Mouse (Mus musculus): ENCODE data around the gene Zbtb46. TPM values are rescaled to one million over a fixed set of nuclear protein-coding genes. Genes with fewer than 3 reads are reported as not detected.

Gene Zbtb46
- polyA plus RNA-seq, 1 experiment from 2014 or later: 8.3 TPM

- Histone ChIP-seq H3K27ac (no peak overlapping the region), H3K4me1 (replicated peaks) (no peaks in the 10 kb centered on the region), H3K9me3 (no peaks in the 10 kb centered on the region), H3K4me2 (no peak overlapping the region), H3K4me3 (replicated peaks) (no peak overlapping the region), H3K27me3 (no peaks in the 10 kb centered on the region), H3K9ac (replicated peaks) (no peak overlapping the region), H3K36me3 (peaks cover 12% of the 10 kb centered on the region)
- no peak for ATAC-seq (ENCODE audit: insufficient number of reproducible peaks, insufficient read depth, low FRiP score, low TSS enrichment, low read depth)
- WGBS: 90% methylated on average over 3 of the region's 3 CpGs
Measured at GRCm38 (mm10) chr2:181394086-181394485, 65.1 kb downstream of the Zbtb46 start.

- H3K27ac ChIP-seq: no peak overlapping the region
- no peaks in the 10 kb centered on the region for H3K27me3 ChIP-seq
- 38% methylated on average over 4 of the region's 4 CpGs for WGBS
- H3K4me2 ChIP-seq: no peak overlapping the region
- no peaks in the 10 kb centered on the region for H3K4me1 ChIP-seq (replicated peaks)
- no peaks in the 10 kb centered on the region for H3K9me3 ChIP-seq
- no peak for ATAC-seq (ENCODE audit: insufficient number of reproducible peaks, insufficient read depth, low FRiP score, low TSS enrichment, low read depth)
- H3K36me3 ChIP-seq: peaks cover 12% of the 10 kb centered on the region
- no peak overlapping the region for H3K9ac ChIP-seq (replicated peaks)
- no peak overlapping the region for H3K4me3 ChIP-seq (replicated peaks)
Measured at GRCm38 (mm10) chr2:181392600-181393213, 66.5 kb downstream of the Zbtb46 start.

GRCm38 (mm10) chr2:181391541-181391940 is 67.7 kb downstream of the Zbtb46 start:
- Histone ChIP-seq H3K4me1 (replicated peaks) (no peaks in the 10 kb centered on the region), H3K36me3 (peaks cover 24% of the 10 kb centered on the region), H3K27me3 (no peaks in the 10 kb centered on the region), H3K27ac (no peak overlapping the region), H3K4me2 (no peak overlapping the region), H3K4me3 (replicated peaks) (no peak overlapping the region), H3K9me3 (no peaks in the 10 kb centered on the region), H3K9ac (replicated peaks) (no peak overlapping the region)
- 75% methylated on average over 2 of the region's 2 CpGs for WGBS
- ATAC-seq (ENCODE audit: insufficient number of reproducible peaks, insufficient read depth, low FRiP score, low TSS enrichment, low read depth): no peak

- Histone ChIP-seq H3K4me2 (no peak overlapping the region), H3K27ac (no peak overlapping the region), H3K9me3 (no peaks in the 10 kb centered on the region), H3K27me3 (no peaks in the 10 kb centered on the region), H3K36me3 (peaks cover 29% of the 10 kb centered on the region), H3K9ac (replicated peaks) (no peak overlapping the region), H3K4me1 (replicated peaks) (no peaks in the 10 kb centered on the region), H3K4me3 (replicated peaks) (no peak overlapping the region)
- ATAC-seq (ENCODE audit: insufficient number of reproducible peaks, insufficient read depth, low FRiP score, low TSS enrichment, low read depth): peak; percentile 19; the same call in 1 of the 2 replicates
- 88% methylated on average over 15 of the region's 15 CpGs for WGBS
Measured at GRCm38 (mm10) chr2:181391022-181391421, 68.2 kb downstream of the Zbtb46 start.

GRCm38 (mm10) chr2:181390136-181390870 is 68.9 kb downstream of the Zbtb46 start:
- Histone ChIP-seq H3K9me3 (no peaks in the 10 kb centered on the region), H3K4me2 (no peak overlapping the region), H3K36me3 (peaks cover 36% of the 10 kb centered on the region), H3K4me3 (replicated peaks) (no peak overlapping the region), H3K4me1 (replicated peaks) (no peaks in the 10 kb centered on the region), H3K9ac (replicated peaks) (no peak overlapping the region), H3K27ac (no peak overlapping the region), H3K27me3 (no peaks in the 10 kb centered on the region)
- WGBS: 77% methylated on average over 4 of the region's 4 CpGs
- ATAC-seq (ENCODE audit: insufficient number of reproducible peaks, insufficient read depth, low FRiP score, low TSS enrichment, low read depth): no peak

GRCm38 (mm10) chr2:181386663-181387210 is 72.5 kb downstream of the Zbtb46 start:
- no peak for ATAC-seq (ENCODE audit: insufficient number of reproducible peaks, insufficient read depth, low FRiP score, low TSS enrichment, low read depth)
- H3K4me2 ChIP-seq: no peak overlapping the region
- H3K4me3 ChIP-seq (replicated peaks): no peak overlapping the region
- no peaks in the 10 kb centered on the region for H3K4me1 ChIP-seq (replicated peaks)
- H3K36me3 ChIP-seq: peaks cover 71% of the 10 kb centered on the region
- no peak overlapping the region for H3K9ac ChIP-seq (replicated peaks)
- WGBS: 77% methylated on average over 3 of the region's 4 CpGs
- H3K9me3 ChIP-seq: no peaks in the 10 kb centered on the region
- no peaks in the 10 kb centered on the region for H3K27me3 ChIP-seq
- H3K27ac ChIP-seq: no peak overlapping the region

GRCm38 (mm10) chr2:181385885-181386284 is 73.3 kb downstream of the Zbtb46 start:
- Histone ChIP-seq H3K27ac (no peak overlapping the region), H3K4me3 (replicated peaks) (no peak overlapping the region)

GRCm38 (mm10) chr2:181384919-181385391 is 74.3 kb downstream of the Zbtb46 start:
- Histone ChIP-seq H3K9ac (replicated peaks) (no peak overlapping the region), H3K4me1 (replicated peaks) (no peaks in the 10 kb centered on the region), H3K9me3 (no peaks in the 10 kb centered on the region), H3K27ac (no peak overlapping the region), H3K27me3 (no peaks in the 10 kb centered on the region), H3K36me3 (peaks cover 78% of the 10 kb centered on the region), H3K4me2 (no peak overlapping the region), H3K4me3 (replicated peaks) (no peak overlapping the region)
- ATAC-seq (ENCODE audit: insufficient number of reproducible peaks, insufficient read depth, low FRiP score, low TSS enrichment, low read depth): no peak
- WGBS: 84% methylated on average over 4 of the region's 4 CpGs

More at GRCm38 (mm10) chr2:181385885-181386284, 73.3 kb downstream of the Zbtb46 start:
- Histone ChIP-seq H3K4me2 (no peak overlapping the region), H3K36me3 (peaks cover 71% of the 10 kb centered on the region), H3K4me1 (replicated peaks) (no peaks in the 10 kb centered on the region), H3K27me3 (no peaks in the 10 kb centered on the region), H3K9ac (replicated peaks) (no peak overlapping the region), H3K9me3 (no peaks in the 10 kb centered on the region)
- no peak for ATAC-seq (ENCODE audit: insufficient number of reproducible peaks, insufficient read depth, low FRiP score, low TSS enrichment, low read depth)
- 88% methylated on average over 3 of the region's 3 CpGs for WGBS

- no peaks in the 10 kb centered on the region for H3K4me1 ChIP-seq (replicated peaks)
- no peaks in the 10 kb centered on the region for H3K9me3 ChIP-seq
- no peak overlapping the region for H3K9ac ChIP-seq (replicated peaks)
- no peak overlapping the region for H3K27ac ChIP-seq
- H3K4me2 ChIP-seq: no peak overlapping the region
- peak; percentile 21; the same call in 1 of the 2 replicates for ATAC-seq (ENCODE audit: insufficient number of reproducible peaks, insufficient read depth, low FRiP score, low TSS enrichment, low read depth)
- peaks cover 83% of the 10 kb centered on the region for H3K36me3 ChIP-seq
- WGBS: 91% methylated on average over 7 of the region's 7 CpGs
- H3K4me3 ChIP-seq (replicated peaks): no peak overlapping the region
- no peaks in the 10 kb centered on the region for H3K27me3 ChIP-seq
Measured at GRCm38 (mm10) chr2:181384463-181384862, 74.8 kb downstream of the Zbtb46 start.

- Histone ChIP-seq H3K36me3 (peaks cover 86% of the 10 kb centered on the region), H3K27me3 (no peaks in the 10 kb centered on the region), H3K4me1 (replicated peaks) (no peaks in the 10 kb centered on the region), H3K4me3 (replicated peaks) (no peak overlapping the region), H3K27ac (no peak overlapping the region), H3K4me2 (no peak overlapping the region), H3K9ac (replicated peaks) (no peak overlapping the region), H3K9me3 (no peaks in the 10 kb centered on the region)
- ATAC-seq (ENCODE audit: insufficient number of reproducible peaks, insufficient read depth, low FRiP score, low TSS enrichment, low read depth): no peak
- 87% methylated on average over 6 of the region's 6 CpGs for WGBS
Measured at GRCm38 (mm10) chr2:181381631-181382306, 77.5 kb downstream of the Zbtb46 start.

GRCm38 (mm10) chr2:181381107-181381506 is 78.1 kb downstream of the Zbtb46 start:
- no peak overlapping the region for H3K27ac ChIP-seq
- no peak overlapping the region for H3K4me2 ChIP-seq
- H3K9ac ChIP-seq (replicated peaks): no peak overlapping the region
- ATAC-seq (ENCODE audit: insufficient number of reproducible peaks, insufficient read depth, low FRiP score, low TSS enrichment, low read depth): no peak
- H3K4me1 ChIP-seq (replicated peaks): no peaks in the 10 kb centered on the region
- no peaks in the 10 kb centered on the region for H3K9me3 ChIP-seq
- no peak overlapping the region for H3K4me3 ChIP-seq (replicated peaks)
- peaks cover 79% of the 10 kb centered on the region for H3K36me3 ChIP-seq
- WGBS: 93% methylated on average over 5 of the region's 5 CpGs
- H3K27me3 ChIP-seq: no peaks in the 10 kb centered on the region

All from limb, embryonic 12.5 days (tissue).